Mouse (Mus musculus) NIH3T3 (cell line): ENCODE measurements around the gene Lrp10.

Experiments
- DNase-seq: peaks from one replicate; pipeline ENCODE4 v3.0.0-alpha.2; 2012; ENCODE audit warnings: low read depth

Lrp10 gene

GRCm38 (mm10) chr14:54463959-54464292 lies at the start of gene Lrp10:
Lrp10 (plus strand) TSS chr14:54464137.
- DNase-seq: peak; percentile 85

- DNase-seq: no peak
These were observed 48.5 kb upstream of the Lrp10 start for GRCm38 (mm10) chr14:54415241-54416020.

GRCm38 (mm10) chr14:54416229-54416775 lies 47.6 kb upstream of the Lrp10 start:
- DNase-seq: no peak

GRCm38 (mm10) chr14:54416830-54417229 lies 47.1 kb upstream of the Lrp10 start:
- no peak for DNase-seq

- no peak for DNase-seq
These were observed 46.3 kb upstream of the Lrp10 start, which contains the start of gene Slc7a7 for GRCm38 (mm10) chr14:54417623-54418081. Slc7a7 (minus strand) TSS chr14:54417780.

- no peak for DNase-seq
These were observed 42.9 kb upstream of the Lrp10 start for GRCm38 (mm10) chr14:54421014-54421413.

GRCm38 (mm10) chr14:54423406-54423805 lies 40.5 kb upstream of the Lrp10 start:
- DNase-seq: peak; percentile 62

GRCm38 (mm10) chr14:54424634-54425033 lies 39.3 kb upstream of the Lrp10 start:
- DNase-seq: no peak

- no peak for DNase-seq
These were observed 38.4 kb upstream of the Lrp10 start for GRCm38 (mm10) chr14:54425540-54425939.

- no peak for DNase-seq
These were observed 37.8 kb upstream of the Lrp10 start for GRCm38 (mm10) chr14:54426003-54426688.

GRCm38 (mm10) chr14:54426689-54427398 lies 37.1 kb upstream of the Lrp10 start, which contains the start of gene Mrpl52:
Mrpl52 (plus strand) TSS chr14:54426909.
- peak; percentile 94 for DNase-seq

- no peak for DNase-seq
These were observed 36.2 kb upstream of the Lrp10 start for GRCm38 (mm10) chr14:54427696-54428095.

- no peak for DNase-seq
These were observed 35.5 kb upstream of the Lrp10 start for GRCm38 (mm10) chr14:54428421-54428820.

GRCm38 (mm10) chr14:54429332-54430093 lies 34.4 kb upstream of the Lrp10 start:
- no peak for DNase-seq

- DNase-seq: no peak
These were observed 33.4 kb upstream of the Lrp10 start for GRCm38 (mm10) chr14:54430406-54431145.

- DNase-seq: peak; percentile 93
These were observed 32.4 kb upstream of the Lrp10 start, which contains the start of gene Mmp14 for GRCm38 (mm10) chr14:54431334-54432077. Mmp14 (plus strand) TSS chr14:54431612.

GRCm38 (mm10) chr14:54432078-54432836 lies 31.7 kb upstream of the Lrp10 start:
- DNase-seq: peak; percentile 67

GRCm38 (mm10) chr14:54432837-54433830 lies 30.8 kb upstream of the Lrp10 start:
- DNase-seq: peak; percentile 83
